Mouse (Mus musculus) CD4-positive, CD25-positive, alpha-beta regulatory T cell, adult 4 months (primary cell): ENCODE data around the gene Glrp1. TPM values are rescaled to one million over a fixed set of nuclear protein-coding genes. Genes with fewer than 3 reads are reported as not detected.

Source experiments
- ATAC-seq: one replicate; pipeline ENCODE4 v1.8.0; 2017
- polyA plus RNA-seq, 2 experiments: library from polyadenylated mRNA; unstranded; fragments of 100-300 nt; shearing (Covaris generic); gene quantifications; one replicate each; pipeline ENCODE4 v1.2.1; 2017

The Glrp1 gene
- polyA plus RNA-seq, 2 experiments from 2014 or later = not detected

DNA sequence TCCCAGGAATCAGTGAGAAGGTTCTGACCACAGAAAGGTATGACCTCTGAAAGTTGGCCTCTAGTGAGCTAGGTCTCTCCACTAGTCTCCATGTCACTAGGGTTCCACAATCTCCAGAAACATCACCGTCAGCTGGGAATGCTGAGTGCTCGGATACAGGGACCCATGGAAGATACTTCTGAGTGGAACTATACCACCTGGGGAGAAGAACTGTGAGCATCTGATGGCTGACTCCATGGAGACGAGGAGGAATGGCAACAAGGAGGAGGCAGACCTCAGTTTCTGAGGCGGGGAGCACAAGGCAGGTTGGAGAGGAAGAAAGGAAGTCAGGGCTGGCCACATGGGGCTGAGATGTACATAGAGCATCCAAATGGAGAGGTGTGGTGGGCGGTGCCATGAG is 50.2 kb downstream of the Glrp1 start:
- no peak for ATAC-seq

- no peak for ATAC-seq
Observed at GRCm38 (mm10) chr1:88459196-88459595, 50.7 kb downstream of the Glrp1 start.

- ATAC-seq = peak; percentile 74
Observed at GRCm38 (mm10) chr1:88456451-88457072, 53.3 kb downstream of the Glrp1 start.

- ATAC-seq = no peak
Observed at GRCm38 (mm10) chr1:88455761-88456160, 54.1 kb downstream of the Glrp1 start.

DNA sequence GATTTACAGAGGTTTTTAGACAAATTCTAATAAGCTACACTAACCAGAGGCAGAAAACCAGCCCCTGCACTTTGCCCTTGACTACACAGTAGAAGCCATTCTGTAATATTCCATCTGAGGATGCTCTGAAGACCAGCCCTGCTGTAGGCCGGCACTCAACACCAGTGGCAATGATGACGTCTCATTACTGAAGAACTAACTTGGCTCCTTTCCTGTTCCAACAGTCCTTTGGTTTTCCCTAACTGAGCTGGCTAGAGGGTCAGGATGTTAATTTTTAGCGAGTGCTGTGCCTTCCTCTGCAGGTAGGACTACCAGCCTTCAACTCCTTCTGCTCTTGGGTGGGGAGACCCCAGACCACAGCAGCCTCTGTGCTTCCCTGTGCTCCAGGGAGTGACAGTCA is 55.2 kb downstream of the Glrp1 start:
- no peak for ATAC-seq

DNA sequence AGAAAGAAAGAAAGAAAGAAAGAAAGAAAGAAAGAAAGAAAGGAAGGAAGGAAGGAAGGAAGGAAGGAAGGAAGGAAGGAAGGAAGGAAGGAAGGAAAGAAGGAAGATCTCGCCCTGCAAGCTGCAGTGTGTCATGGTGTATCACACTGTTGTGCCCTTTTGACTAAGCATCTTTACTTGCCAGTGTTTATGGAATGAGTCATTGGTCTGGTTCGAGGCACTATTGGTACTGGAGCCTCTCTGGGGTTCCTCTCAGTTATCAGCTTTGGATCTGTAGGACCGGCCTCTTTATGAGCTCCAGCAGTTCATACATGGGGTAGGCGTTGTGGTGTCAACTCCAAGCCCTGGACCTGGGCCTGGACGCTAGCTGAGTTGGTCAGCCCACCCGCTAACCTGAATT is 57.7 kb downstream of the Glrp1 start:
- no peak for ATAC-seq

DNA sequence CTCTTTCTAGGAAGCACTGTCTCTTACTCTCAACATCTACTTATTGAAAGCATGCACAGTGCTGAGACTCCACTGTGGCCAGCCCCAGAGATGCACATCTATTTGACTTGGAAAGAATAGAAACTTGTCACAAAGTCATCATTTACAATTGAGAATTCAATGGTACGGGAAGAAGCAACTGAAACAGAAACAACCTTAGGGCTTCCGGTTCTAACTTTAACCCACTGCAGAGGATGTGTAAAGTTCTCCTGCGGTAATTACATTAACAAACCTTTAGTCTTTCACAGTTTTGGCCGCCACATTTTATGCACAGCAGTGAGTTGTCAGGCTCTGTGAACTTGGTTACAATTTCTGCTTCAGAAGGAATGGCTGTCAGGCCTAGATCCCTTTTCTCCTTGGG is 59.2 kb downstream of the Glrp1 start:
- ATAC-seq = peak; percentile 90

Other genes with a start within 250 kb of the Glrp1 start
- gene Hjurp, start 232.4 kb downstream of the Glrp1 start, polyA plus RNA-seq = 10 to 100 TPM; 56.6 to 72.9 TPM
- not detected for gene Trpm8, start 232.4 kb downstream of the Glrp1 start, polyA plus RNA-seq
- not detected for gene Spp2, start 103.1 kb downstream of the Glrp1 start, polyA plus RNA-seq
- gene Arl4c, start 192.2 kb upstream of the Glrp1 start, polyA plus RNA-seq = 10 to 100 TPM; 16.0 to 19.4 TPM